Mouse (Mus musculus) cerebellum, adult 2 months (tissue): ENCODE data around the gene Polr3h. TPM values are rescaled to one million over a fixed set of nuclear protein-coding genes. Genes with fewer than 3 reads are reported as not detected.

ENCODE experiments used
- DNase-seq, 2 experiments: peaks; one replicate each; pipeline ENCODE4 v3.0.0; 2021
- H3K27ac ChIP-seq: fragments of 200-500 bp; 2 replicates; pipeline ENCODE4 v1.5.1; 2012; ENCODE audit warnings: low read length, control low read depth, inconsistent platforms; ENCODE audit not compliant: insufficient read depth
- H3K27me3 ChIP-seq: fragments of 200-500 bp; 2 replicates; pipeline ENCODE4 v1.6.1; 2012; ENCODE audit warnings: inconsistent platforms, mild to moderate bottlenecking, low read length, moderate library complexity; ENCODE audit not compliant: control insufficient read depth, insufficient read depth
- H3K4me1 ChIP-seq: fragments of 200-500 bp; 2 replicates; pipeline ENCODE4 v1.6.1; 2011; ENCODE audit warnings: low read length; ENCODE audit not compliant: control insufficient read depth, insufficient read depth
- H3K4me3 ChIP-seq: fragments of 200-500 bp; replicated peaks from 2 replicates; pipeline ENCODE3; 2011; ENCODE audit warnings: mild to moderate bottlenecking, low read depth, low read length, control low read depth; ENCODE audit not compliant: insufficient read depth
- CTCF ChIP-seq: fragments of 200-500 bp; IDR thresholded peaks from 2 replicates; pipeline ENCODE4 v1.5.1; 2011; ENCODE audit warnings: low read depth, mild to moderate bottlenecking, control low read depth, low read length, moderate library complexity, borderline replicate concordance; ENCODE audit not compliant: insufficient read depth
- POLR2A ChIP-seq: fragments of 200-500 bp; IDR thresholded peaks from 2 replicates; pipeline ENCODE4 v1.6.1; 2011; ENCODE audit warnings: low read length, control low read depth, borderline replicate concordance; ENCODE audit not compliant: insufficient read depth
- WGBS: fragments of 180-500 bp; shearing (Covaris S2); methylation state at CpG from one replicate; pipeline ENCODE4 v1.1.7; 2018; 5-methylcytosine and 5-hydroxymethylcytosine counted together
- polyA plus RNA-seq: library from polyadenylated mRNA; depleted of rRNA; stranded (reverse); fragments of >200 nt; gene quantifications from 2 replicates; pipeline ENCODE4 v1.2.3, GENCODE M21; 2012

Gene Polr3h
- polyA plus RNA-seq, 1 experiment: 51.2 TPM

GRCm38 (mm10) chr15:81954151-81954583 is 28.1 kb upstream of the Polr3h start:
- Histone ChIP-seq H3K4me1 (peaks cover 29% of the 10 kb centered on the region), H3K27ac (peak overlapping the region; percentile 9; the same call in 1 of the 2 replicates), H3K27me3 (no peaks in the 10 kb centered on the region), H3K4me3 (no peak overlapping the region)
- 17% methylated on average over 9 of the region's 9 CpGs for WGBS
- no peak for TF ChIP-seq CTCF
- no peak for TF ChIP-seq POLR2A
- DNase-seq: peak; percentile 80 to 89

DNA sequence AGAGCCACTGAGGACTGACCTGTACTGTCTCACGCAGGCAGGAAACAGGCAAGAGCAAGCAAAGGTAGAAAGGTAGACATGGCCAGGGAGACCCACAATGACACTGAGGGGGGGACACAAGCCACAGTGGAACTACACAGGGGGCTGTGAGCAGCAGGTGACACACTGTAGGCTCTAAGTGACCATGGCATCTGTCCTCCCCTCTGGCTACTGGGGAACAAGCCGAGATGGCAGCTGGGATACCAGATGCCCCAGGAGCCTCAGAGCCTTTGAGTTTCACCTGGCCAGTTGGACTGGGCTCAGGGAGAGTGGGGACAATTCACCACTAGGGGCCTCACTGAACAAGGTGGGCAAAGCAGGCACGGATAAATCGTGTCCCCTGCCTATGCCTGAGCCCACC is 26.3 kb upstream of the Polr3h start:
- WGBS: 65% methylated on average over 4 of the region's 4 CpGs
- DNase-seq: peak in 1 of 2 experiments; percentile 33
- H3K27me3 ChIP-seq: no peaks in the 10 kb centered on the region

DNA sequence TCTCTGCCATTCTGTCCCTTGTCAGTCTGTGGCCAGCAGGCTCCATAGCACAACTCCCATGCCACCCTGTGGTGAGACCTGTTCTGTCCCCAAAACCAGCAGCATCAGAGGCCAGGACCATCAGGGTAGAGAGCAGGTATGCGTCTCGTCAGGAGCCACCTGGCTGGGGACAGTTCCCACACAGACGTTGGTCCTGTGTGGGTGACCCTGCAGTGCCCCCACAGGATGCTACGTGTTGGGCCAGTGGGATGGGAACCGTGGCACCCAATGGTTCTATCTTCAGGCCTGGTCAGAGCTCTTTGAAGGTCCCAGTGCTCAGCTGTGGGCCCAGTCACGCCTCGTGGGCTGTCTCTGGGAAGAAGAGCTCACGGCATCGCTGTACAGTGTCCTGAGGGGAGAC is 25.1 kb upstream of the Polr3h start:
- H3K4me1 ChIP-seq: peaks cover 22% of the 10 kb centered on the region
- H3K27me3 ChIP-seq: no peaks in the 10 kb centered on the region
- H3K4me3 ChIP-seq: no peak overlapping the region
- peak in 1 of 2 experiments; percentile 23 for DNase-seq
- no peak overlapping the region for H3K27ac ChIP-seq
- TF ChIP-seq POLR2A: no peak
- TF ChIP-seq CTCF: no peak
- 75% methylated on average over 9 of the region's 9 CpGs for WGBS

More for the DNA sequence above, 26.3 kb upstream of the Polr3h start:
- H3K4me3 ChIP-seq: no peak overlapping the region
- no peak overlapping the region for H3K27ac ChIP-seq
- TF ChIP-seq POLR2A: no peak
- no peak for TF ChIP-seq CTCF
- peaks cover 29% of the 10 kb centered on the region for H3K4me1 ChIP-seq

DNA sequence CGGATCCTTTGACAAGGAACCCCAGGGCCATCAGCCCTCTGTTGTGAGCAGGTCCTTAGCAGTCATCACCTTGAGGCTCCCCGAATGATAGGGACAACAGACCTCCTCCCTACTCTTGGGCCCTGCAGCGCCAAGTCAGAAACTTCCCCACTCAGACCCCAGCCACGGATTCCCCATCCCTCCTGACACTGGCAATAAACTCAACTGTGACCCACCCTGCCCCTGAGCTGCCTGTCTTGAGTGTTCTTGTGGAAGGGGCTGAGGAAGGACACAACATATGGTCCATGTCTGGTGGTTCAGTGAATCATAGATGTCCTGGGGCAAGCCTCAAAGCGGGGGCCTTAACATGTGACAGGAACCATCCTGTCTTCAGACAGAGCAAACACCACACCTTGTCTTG is 24.7 kb upstream of the Polr3h start:
- Histone ChIP-seq H3K4me1 (peaks cover 20% of the 10 kb centered on the region), H3K27me3 (no peaks in the 10 kb centered on the region), H3K4me3 (no peak overlapping the region), H3K27ac (no peak overlapping the region)
- TF ChIP-seq CTCF: no peak
- no peak for TF ChIP-seq POLR2A
- DNase-seq: no peak
- WGBS: 77% methylated on average over 5 of the region's 5 CpGs

GRCm38 (mm10) chr15:81949476-81950131 is 23.6 kb upstream of the Polr3h start:
- DNase-seq: no peak
- no peak overlapping the region for H3K27ac ChIP-seq
- 71% methylated on average over 11 of the region's 11 CpGs for WGBS
- TF ChIP-seq CTCF: no peak
- H3K4me3 ChIP-seq: no peak overlapping the region
- no peaks in the 10 kb centered on the region for H3K27me3 ChIP-seq
- H3K4me1 ChIP-seq: peaks cover 18% of the 10 kb centered on the region

GRCm38 (mm10) chr15:81949076-81949475 is 23.0 kb upstream of the Polr3h start:
- Histone ChIP-seq H3K4me1 (peaks cover 14% of the 10 kb centered on the region; the same call in 1 of the 2 replicates), H3K4me3 (no peak overlapping the region), H3K27me3 (no peaks in the 10 kb centered on the region), H3K27ac (no peak overlapping the region)
- 83% methylated on average over 10 of the region's 10 CpGs for WGBS
- TF ChIP-seq CTCF (no peak), POLR2A (no peak)
- DNase-seq: no peak

- Histone ChIP-seq H3K4me1 (peaks cover 12% of the 10 kb centered on the region), H3K27me3 (no peaks in the 10 kb centered on the region), H3K27ac (no peak overlapping the region), H3K4me3 (no peak overlapping the region)
- no peak for DNase-seq
- TF ChIP-seq POLR2A: no peak
- no peak for TF ChIP-seq CTCF
- WGBS: 36% methylated on average over 9 of the region's 9 CpGs
Measured at GRCm38 (mm10) chr15:81943176-81943749, 17.2 kb upstream of the Polr3h start.

- no peak for DNase-seq
- WGBS: 95% methylated on average over 2 of the region's 2 CpGs
- TF ChIP-seq CTCF (peak; percentile 19; the same call in 1 of the 2 replicates), POLR2A (no peak)
- Histone ChIP-seq H3K4me3 (no peak overlapping the region), H3K27ac (no peak overlapping the region), H3K4me1 (peaks cover 12% of the 10 kb centered on the region), H3K27me3 (no peaks in the 10 kb centered on the region)
Measured at GRCm38 (mm10) chr15:81941010-81941409, 15.0 kb upstream of the Polr3h start.
